Mouse (Mus musculus) layer of hippocampus, adult 11-12 months (tissue): ENCODE measurements around the gene Tdpoz2.
"Not testable (repeated sequence)": the region's sequence is repeated elsewhere in the genome, so short reads cannot be mapped to it uniquely, and the experiment has no call there.

Source experiments
- DNase-seq: peaks from one replicate; pipeline ENCODE4 v3.0.0; 2022; ENCODE audit warnings: low spot score

Gene Tdpoz2

DNA sequence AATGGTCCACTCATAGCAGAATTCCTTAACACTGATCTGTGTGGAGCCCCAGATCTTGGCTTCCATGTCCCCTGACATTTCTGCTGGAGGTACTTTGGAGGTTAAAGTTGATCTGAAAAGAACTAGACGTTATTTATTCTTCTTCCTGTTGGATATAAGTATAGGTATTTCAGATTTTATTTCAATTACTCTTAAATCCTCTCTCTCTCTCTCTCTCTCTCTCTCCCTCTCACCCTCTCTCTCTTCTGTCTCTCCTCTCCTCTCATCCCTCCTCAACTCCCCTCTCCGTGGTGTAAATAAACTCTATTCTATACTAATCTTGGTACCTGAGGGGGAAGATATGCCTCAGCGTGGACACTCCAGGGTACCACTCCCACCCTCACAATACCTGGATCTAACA, at the start of gene Tdpoz2:
TSS of gene Tdpoz2 (minus strand) at position 101 of the 400 bp plus-strand sequence.
- no peak for DNase-seq

GRCm38 (mm10) chr3:93692970-93693369, 40.5 kb upstream of the Tdpoz2 start, which contains the start of gene Gm37596:
Gene Gm37596, minus strand, starts transcription at chr3:93693070.
- not testable (repeated sequence) for DNase-seq

- DNase-seq = not testable (repeated sequence)
Measured at GRCm38 (mm10) chr3:93676210-93676609, 23.7 kb upstream of the Tdpoz2 start, which contains the start of gene Tdpoz1. Gene Tdpoz1, minus strand, starts transcription at chr3:93676310.

GRCm38 (mm10) chr3:93670805-93671503, 18.5 kb upstream of the Tdpoz2 start:
- not testable (repeated sequence) for DNase-seq

DNA sequence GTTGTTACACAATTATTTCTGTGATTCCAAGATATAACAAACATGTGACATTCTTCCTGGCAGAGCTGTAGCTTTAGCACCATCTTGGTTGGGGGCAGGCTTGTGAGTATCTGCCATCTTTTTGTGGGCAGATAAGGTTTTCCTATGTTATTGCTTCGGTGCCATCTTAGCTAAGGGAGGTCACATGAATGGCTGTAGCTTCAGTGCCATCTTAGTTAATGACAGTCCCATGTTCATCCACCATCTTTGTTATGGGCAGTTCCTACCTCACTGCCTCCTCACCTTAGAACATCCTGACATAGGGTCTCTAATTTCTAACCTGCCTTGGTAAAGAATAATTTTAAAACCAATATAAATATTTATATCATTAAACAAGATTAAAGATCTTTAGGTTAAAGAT, 1.8 kb upstream of the Tdpoz2 start:
- no peak for DNase-seq

DNA sequence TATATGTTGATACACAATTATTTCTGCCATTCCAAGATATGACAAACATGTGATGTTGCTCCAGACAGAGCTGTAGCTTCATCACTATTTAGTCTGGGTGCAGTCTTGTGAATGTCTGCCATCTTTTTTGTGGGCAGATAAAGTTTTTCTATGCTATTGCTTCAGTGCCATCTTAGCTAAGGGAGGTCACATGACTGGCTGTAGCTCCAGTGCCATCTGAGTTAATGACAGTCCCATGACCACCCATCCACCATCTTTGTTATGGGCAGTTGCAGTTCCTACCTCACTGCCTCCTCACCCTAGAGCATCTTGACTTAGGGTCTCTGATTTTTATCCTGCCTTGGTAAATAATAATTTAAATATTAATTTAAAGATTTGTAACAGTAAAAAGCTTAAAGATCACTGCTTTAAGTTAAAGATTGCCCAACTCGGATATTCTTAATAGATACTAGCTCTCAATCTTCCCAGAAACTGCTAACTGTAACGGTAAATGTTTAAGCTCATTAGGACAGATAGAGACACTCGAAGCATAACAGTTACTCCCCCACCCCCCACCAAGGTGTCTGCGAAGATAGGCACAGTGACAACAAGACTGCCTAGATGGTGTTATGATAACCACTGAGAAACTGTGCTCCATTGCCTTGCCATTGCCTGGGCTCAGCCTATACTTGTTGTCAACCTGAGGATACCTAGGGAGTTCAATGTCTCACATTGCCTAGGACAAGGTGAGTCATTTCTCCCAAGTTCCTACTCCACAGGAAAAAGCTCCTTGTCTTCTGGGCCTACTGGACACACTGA, 21.4 kb downstream of the Tdpoz2 start:
- DNase-seq = not testable (repeated sequence)

GRCm38 (mm10) chr3:93608970-93609369, 43.5 kb downstream of the Tdpoz2 start:
- peak; percentile 19 for DNase-seq

DNA sequence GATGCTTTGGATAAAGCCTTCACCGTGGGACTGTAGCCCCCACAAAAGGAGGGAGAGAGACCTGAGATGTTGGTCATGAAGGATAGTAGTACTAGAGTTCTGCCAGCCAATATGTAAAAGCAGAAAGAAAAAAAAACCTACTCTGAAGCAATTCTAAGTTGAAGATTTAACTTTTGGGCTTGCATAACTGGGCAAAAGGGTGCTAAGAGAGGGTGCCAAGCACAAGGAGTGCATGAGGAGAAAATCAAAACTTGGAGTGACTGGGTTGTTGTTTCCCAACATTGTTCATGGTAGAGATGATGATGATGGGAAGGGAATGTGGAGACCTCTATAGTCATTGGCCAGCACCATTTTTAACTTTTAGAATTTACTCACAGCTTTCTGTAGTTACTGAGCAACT, 50.6 kb downstream of the Tdpoz2 start:
- DNase-seq = no peak
